Mouse (Mus musculus) midbrain, postnatal 0 days (tissue): ENCODE results near the gene Stk32c. TPM values are rescaled to one million over a fixed set of nuclear protein-coding genes. Genes with fewer than 3 reads are reported as not detected.

ENCODE experiments used
- ATAC-seq: fragments of 200-750 bp; cut with Nextera tagmentation; 2 replicates; pipeline ENCODE4 v1.8.0; 2017; ENCODE audit warnings: moderate number of reproducible peaks, mild to moderate bottlenecking, moderate TSS enrichment, moderate library complexity; ENCODE audit not compliant: low FRiP score
- DNase-seq: peaks from one replicate; pipeline ENCODE4 v3.0.0-alpha.2; 2015; ENCODE audit warnings: low spot score
- H3K27ac ChIP-seq: fragments of 300-500 bp; sonication (generic); 2 replicates; pipeline ENCODE4 v1.5.1; 2014; ENCODE audit warnings: low read depth, mild to moderate bottlenecking, low read length, mixed read lengths
- H3K27me3 ChIP-seq: fragments of 300-500 bp; sonication (generic); 2 replicates; pipeline ENCODE4 v1.6.1; 2014; ENCODE audit warnings: low read length, control low read depth, mixed read lengths; ENCODE audit not compliant: insufficient read depth
- H3K36me3 ChIP-seq: fragments of 300-500 bp; sonication (generic); 2 replicates; pipeline ENCODE4 v1.6.1; 2014; ENCODE audit warnings: low read length, control low read depth, mixed read lengths; ENCODE audit not compliant: insufficient read depth
- H3K4me1 ChIP-seq: fragments of 300-500 bp; sonication (generic); 2 replicates; pipeline ENCODE4 v1.6.1; 2014; ENCODE audit warnings: mild to moderate bottlenecking, control low read depth, antibody characterized with exemption, low read length, mixed read lengths; ENCODE audit not compliant: insufficient read depth
- H3K4me2 ChIP-seq: fragments of 300-500 bp; sonication (generic); 2 replicates; pipeline ENCODE4 v1.6.1; 2014; ENCODE audit warnings: low read depth, mild to moderate bottlenecking, low read length, mixed read lengths; ENCODE audit not compliant: poor library complexity, severe bottlenecking
- H3K4me3 ChIP-seq: fragments of 300-500 bp; sonication (generic); 2 replicates; pipeline ENCODE4 v1.5.1; 2014; ENCODE audit warnings: low read depth, mild to moderate bottlenecking, low read length, moderate library complexity
- H3K9ac ChIP-seq: fragments of 300-500 bp; sonication (generic); replicated peaks from 2 replicates; pipeline ENCODE4 v1.6.1; 2014; ENCODE audit warnings: mild to moderate bottlenecking, low read length, moderate library complexity, mixed read lengths; ENCODE audit not compliant: poor library complexity, severe bottlenecking
- H3K9me3 ChIP-seq: fragments of 300-500 bp; sonication (generic); 2 replicates; pipeline ENCODE4 v1.6.1; 2016; ENCODE audit warnings: low read length, control low read depth
- CTCF ChIP-seq: IDR thresholded peaks from 2 replicates; pipeline ENCODE4 v1.5.1; 2016; ENCODE audit warnings: antibody characterized with exemption, mild to moderate bottlenecking
- WGBS: fragments of 180-500 bp; shearing (Covaris S2); extraction: QIAGEN DNeasy Blood & Tissue Kit; methylation state at CpG from one replicate; pipeline ENCODE4 v1.1.7; 2014; 5-methylcytosine and 5-hydroxymethylcytosine counted together
- polyA plus RNA-seq: library from polyadenylated mRNA; unstranded; fragments of >200 nt; fragmentation: Nextera tagmentation; extraction: Ambion mirVana; gene quantifications from 2 replicates; pipeline ENCODE4 v1.2.1, GENCODE M21; 2015
- total RNA-seq: library from RNA; depleted of rRNA; stranded (reverse); fragments of >200 nt; gene quantifications from 2 replicates; pipeline ENCODE4 v1.2.3, GENCODE M21; 2014

Gene Stk32c
- total and polyA plus RNA-seq, 2 experiments from 2014 or later = 2.4 to 35.6 TPM

DNA sequence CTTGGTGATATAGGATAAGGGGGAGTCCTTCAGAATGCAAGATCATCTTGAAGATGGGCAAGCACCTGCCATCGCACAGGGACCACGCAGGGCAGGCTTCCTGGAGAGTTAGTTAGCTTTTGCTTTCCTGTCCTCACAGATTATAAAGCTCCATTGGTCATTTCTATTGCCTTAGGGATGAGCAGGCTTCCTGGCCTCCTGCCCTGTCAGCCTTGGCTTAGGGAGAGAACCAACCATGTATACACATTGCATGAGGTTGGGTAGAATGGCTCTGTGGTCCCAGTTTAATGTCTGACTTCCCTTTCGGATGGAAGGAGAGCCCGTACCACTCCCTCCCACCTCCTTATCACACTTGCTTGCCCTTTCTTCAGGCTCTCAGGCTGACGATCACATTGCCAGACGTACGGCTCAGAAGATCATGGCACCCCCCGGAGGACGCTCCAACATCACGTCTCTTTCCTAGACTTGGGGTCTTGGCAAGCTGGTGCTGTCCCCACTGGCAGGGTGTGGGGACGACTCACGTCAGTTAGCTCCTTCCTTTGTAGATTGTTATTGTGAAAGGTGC, 112.5 kb downstream of the Stk32c start:
- no peak for DNase-seq
- no peak for ATAC-seq

DNA sequence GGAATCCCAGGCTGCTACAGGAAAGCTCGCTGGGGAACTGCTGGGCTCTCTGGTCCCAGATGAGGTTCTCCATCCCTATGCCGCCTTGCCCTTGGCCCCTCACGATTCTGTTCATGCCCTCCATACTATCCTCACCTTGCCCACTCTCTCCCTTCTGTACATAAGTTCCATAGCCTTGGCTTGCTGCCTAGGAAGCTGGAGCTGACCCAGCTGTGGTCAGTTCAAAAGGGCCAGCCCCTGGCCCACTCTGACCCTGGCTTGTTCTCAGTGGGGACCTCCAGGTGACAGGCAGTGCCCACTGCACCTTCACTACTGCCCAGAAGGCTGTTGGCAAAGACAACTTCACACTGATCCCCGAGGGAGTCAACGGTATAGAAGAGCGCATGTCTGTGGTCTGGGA, 116.7 kb downstream of the Stk32c start:
- 92% methylated on average over 6 of the region's 6 CpGs for WGBS
- H3K4me1 ChIP-seq = no peaks in the 10 kb centered on the region
- no peak for TF ChIP-seq CTCF

More for the DNA sequence above, 112.5 kb downstream of the Stk32c start:
- H3K4me1 ChIP-seq = no peaks in the 10 kb centered on the region
- H3K4me3 ChIP-seq = no peak overlapping the region
- no peaks in the 10 kb centered on the region for H3K9me3 ChIP-seq
- no peak overlapping the region for H3K9ac ChIP-seq
- no peak overlapping the region for H3K27ac ChIP-seq
- 68% methylated on average over 12 of the region's 12 CpGs for WGBS
- peaks cover 32% of the 10 kb centered on the region for H3K36me3 ChIP-seq
- no peak overlapping the region for H3K4me2 ChIP-seq
- TF ChIP-seq CTCF = no peak
- no peaks in the 10 kb centered on the region for H3K27me3 ChIP-seq

DNA sequence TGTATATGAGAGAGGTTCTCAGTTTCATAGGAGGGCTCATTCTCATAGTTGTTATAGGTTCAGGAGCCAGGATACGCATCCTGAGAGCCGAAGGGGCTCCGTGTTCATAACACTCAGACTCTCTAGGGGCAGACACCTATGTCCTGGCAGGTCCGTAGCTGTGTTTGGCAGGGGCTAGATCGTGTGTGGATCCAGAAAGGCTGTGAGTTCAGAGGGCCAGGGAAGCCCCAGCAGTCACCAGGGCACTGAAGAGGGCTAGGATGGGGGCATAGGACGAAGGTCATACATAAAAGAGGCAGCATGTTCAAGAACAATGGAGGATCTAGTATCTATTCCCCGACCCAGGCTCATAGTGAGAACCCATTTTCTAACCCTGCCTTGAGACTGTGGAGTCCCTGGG, 117.8 kb downstream of the Stk32c start:
- Histone ChIP-seq H3K4me3 (no peak overlapping the region), H3K4me1 (no peaks in the 10 kb centered on the region), H3K36me3 (peaks cover 76% of the 10 kb centered on the region), H3K9ac (no peak overlapping the region), H3K27me3 (no peaks in the 10 kb centered on the region), H3K4me2 (no peak overlapping the region), H3K9me3 (no peaks in the 10 kb centered on the region), H3K27ac (no peak overlapping the region)
- no peak for TF ChIP-seq CTCF
- DNase-seq (no peak), ATAC-seq (no peak)
- WGBS = 80% methylated on average over 7 of the region's 7 CpGs

More for the DNA sequence above, 116.7 kb downstream of the Stk32c start:
- Histone ChIP-seq H3K4me3 (no peak overlapping the region), H3K27ac (no peak overlapping the region), H3K9me3 (no peaks in the 10 kb centered on the region), H3K27me3 (no peaks in the 10 kb centered on the region), H3K4me2 (no peak overlapping the region), H3K36me3 (peaks cover 66% of the 10 kb centered on the region), H3K9ac (no peak overlapping the region)
- ATAC-seq (no peak), DNase-seq (no peak)

DNA sequence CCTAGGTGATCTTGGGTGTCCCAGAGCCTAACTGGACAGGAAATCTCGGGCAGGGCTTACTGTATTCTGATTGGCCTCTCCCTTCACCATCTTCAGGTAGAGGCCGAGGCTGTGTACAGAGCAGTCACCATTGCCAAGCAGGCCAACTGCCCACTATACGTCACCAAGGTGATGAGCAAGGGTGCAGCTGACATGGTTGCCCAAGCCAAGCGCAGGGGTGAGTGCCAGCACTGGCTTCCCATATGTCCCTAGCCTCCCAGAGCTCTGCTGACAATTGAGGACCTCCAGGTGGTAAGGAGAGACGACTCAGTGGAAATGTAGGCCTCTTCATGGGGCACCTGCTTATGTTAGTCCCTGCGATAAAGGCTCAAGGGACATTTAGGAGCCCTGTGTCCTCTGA, 118.3 kb downstream of the Stk32c start:
- peaks cover 73% of the 10 kb centered on the region for H3K36me3 ChIP-seq
- 86% methylated on average over 6 of the region's 6 CpGs for WGBS
- H3K9me3 ChIP-seq = no peaks in the 10 kb centered on the region
- no peak for ATAC-seq
- H3K4me2 ChIP-seq = no peak overlapping the region
- no peak for TF ChIP-seq CTCF
- H3K27ac ChIP-seq = no peak overlapping the region
- no peak for DNase-seq
- H3K27me3 ChIP-seq = no peaks in the 10 kb centered on the region
- no peaks in the 10 kb centered on the region for H3K4me1 ChIP-seq
- no peak overlapping the region for H3K9ac ChIP-seq
- H3K4me3 ChIP-seq = no peak overlapping the region

DNA sequence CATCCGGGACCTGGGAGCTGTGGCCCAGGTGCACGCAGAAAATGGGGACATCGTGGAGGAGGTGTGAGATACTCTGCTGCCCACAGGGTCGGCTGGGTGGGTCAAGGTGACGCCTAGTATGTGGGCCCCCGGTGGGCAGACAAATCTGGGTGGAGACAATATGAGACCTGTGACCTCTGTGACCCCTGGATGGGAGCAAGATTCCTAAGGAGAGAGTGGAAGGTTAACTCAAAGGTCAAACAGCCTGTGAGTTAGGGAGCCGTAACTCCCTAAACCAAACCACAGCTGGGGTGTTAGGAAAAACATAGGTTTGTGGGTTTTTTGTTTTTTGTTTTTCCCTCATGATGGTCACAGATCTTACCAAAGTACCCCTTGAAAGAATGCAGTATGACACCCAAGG, 119.3 kb downstream of the Stk32c start:
- H3K27me3 ChIP-seq = no peaks in the 10 kb centered on the region
- no peak overlapping the region for H3K4me3 ChIP-seq
- H3K4me1 ChIP-seq = no peaks in the 10 kb centered on the region
- H3K9me3 ChIP-seq = no peaks in the 10 kb centered on the region
- H3K9ac ChIP-seq = no peak overlapping the region
- no peak for TF ChIP-seq CTCF
- H3K36me3 ChIP-seq = peaks cover 75% of the 10 kb centered on the region
- WGBS = 84% methylated on average over 7 of the region's 7 CpGs
- no peak for DNase-seq
- no peak for ATAC-seq
- no peak overlapping the region for H3K4me2 ChIP-seq
- no peak overlapping the region for H3K27ac ChIP-seq

DNA sequence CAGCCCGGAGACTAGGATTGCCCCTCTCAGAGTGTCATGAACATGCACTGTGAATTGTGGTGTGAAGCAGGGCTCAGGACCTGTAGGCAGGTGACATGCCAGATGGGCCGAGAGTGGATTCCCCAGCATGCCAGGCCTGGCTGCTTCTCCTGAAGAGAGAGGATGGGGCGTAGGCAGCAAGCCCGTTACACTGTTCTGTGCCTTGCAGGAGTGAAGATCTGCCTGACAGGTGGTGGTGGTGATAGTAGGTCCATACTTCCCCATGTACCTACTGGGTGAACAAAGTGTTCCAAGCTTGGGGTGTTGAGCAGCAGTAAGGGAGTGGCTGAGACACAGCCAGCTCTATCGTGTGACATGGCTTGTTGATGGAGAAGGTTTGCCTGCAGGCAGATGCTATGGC, 120.0 kb downstream of the Stk32c start:
- Histone ChIP-seq H3K4me3 (no peak overlapping the region), H3K9ac (no peak overlapping the region), H3K4me2 (no peak overlapping the region), H3K27ac (no peak overlapping the region), H3K9me3 (no peaks in the 10 kb centered on the region), H3K27me3 (no peaks in the 10 kb centered on the region), H3K36me3 (peaks cover 74% of the 10 kb centered on the region), H3K4me1 (0 out of 2 replicates have a peak, but pooled peaks cover 4% of the 10 kb centered on the region)
- ATAC-seq = no peak
- no peak for DNase-seq
- no peak for TF ChIP-seq CTCF
- WGBS = 93% methylated on average over 5 of the region's 5 CpGs
